Mouse (Mus musculus) embryonic facial prominence, embryonic 13.5 days (tissue): Measurements from ENCODE around the gene Gm7534. TPM values are rescaled to one million over a fixed set of nuclear protein-coding genes. Genes with fewer than 3 reads are reported as not detected.
A peak's percentile ranks its signal among the peaks of the same experiment; 100 is the strongest.

Experiments
- ATAC-seq: fragments of 200-750 bp; cut with Nextera tagmentation; 2 replicates; pipeline ENCODE4 v1.8.0; 2017; ENCODE audit warnings: low read depth; ENCODE audit not compliant: insufficient number of reproducible peaks, insufficient read depth, low FRiP score, low TSS enrichment
- H3K27ac ChIP-seq: fragments of 300-500 bp; sonication (generic); 2 replicates; pipeline ENCODE4 v1.5.1; 2015; ENCODE audit warnings: moderate library complexity, mild to moderate bottlenecking, inconsistent platforms
- H3K27me3 ChIP-seq: fragments of 300-500 bp; sonication (generic); 2 replicates; pipeline ENCODE4 v1.6.1; 2015; ENCODE audit warnings: mild to moderate bottlenecking, inconsistent platforms
- H3K36me3 ChIP-seq: fragments of 300-500 bp; sonication (generic); 2 replicates; pipeline ENCODE4 v1.6.1; 2015; ENCODE audit warnings: mild to moderate bottlenecking, inconsistent platforms
- H3K4me1 ChIP-seq: fragments of 300-500 bp; sonication (generic); 2 replicates; pipeline ENCODE4 v1.6.1; 2015; ENCODE audit warnings: inconsistent platforms
- H3K4me2 ChIP-seq: fragments of 300-500 bp; sonication (generic); 2 replicates; pipeline ENCODE4 v1.6.1; 2015; ENCODE audit warnings: moderate library complexity, mild to moderate bottlenecking, inconsistent platforms
- H3K4me3 ChIP-seq: fragments of 300-500 bp; sonication (generic); 2 replicates; pipeline ENCODE4 v1.5.1; 2015; ENCODE audit warnings: mild to moderate bottlenecking, inconsistent platforms
- H3K9ac ChIP-seq: fragments of 300-500 bp; sonication (generic); 2 replicates; pipeline ENCODE4 v1.6.1; 2015; ENCODE audit warnings: mild to moderate bottlenecking, inconsistent platforms
- H3K9me3 ChIP-seq: fragments of 300-500 bp; sonication (generic); 2 replicates; pipeline ENCODE4 v1.6.1; 2016; ENCODE audit warnings: inconsistent platforms
- WGBS: fragments of 180-500 bp; shearing (Covaris S2); methylation state at CpG from one replicate; pipeline ENCODE4 v1.1.7; 2015; ENCODE audit warnings: mixed read lengths; 5-methylcytosine and 5-hydroxymethylcytosine counted together
- polyA plus RNA-seq: library from polyadenylated mRNA; unstranded; fragments of >200 nt; fragmentation: Nextera tagmentation; extraction: Ambion mirVana; gene quantifications from 2 replicates; pipeline ENCODE4 v1.2.1, GENCODE M21; 2015

Gene Gm7534
- polyA plus RNA-seq, 1 experiment from 2014 or later: not detected

- Histone ChIP-seq H3K4me3 (peak within 1 kb of the TSS; percentile 77), H3K9ac (peak within 1 kb of the TSS; percentile 89; the same call in 1 of the 2 replicates), H3K9me3 (no peaks in the 10 kb centered on the region), H3K27me3 (peaks cover 30% of the 10 kb centered on the region), H3K27ac (no peak within 1 kb of the TSS), H3K4me1 (peaks cover 23% of the 10 kb centered on the region), H3K4me2 (peak within 1 kb of the TSS; percentile 90), H3K36me3 (peaks cover 6% of the 10 kb centered on the region; the same call in 1 of the 2 replicates)
- no peak for ATAC-seq
- WGBS: 88% methylated on average over 17 of the region's 17 CpGs
Measured at GRCm38 (mm10) chr4:134243516-134244250, 40.9 kb upstream of the Gm7534 start, which contains the start of gene E130218I03Rik. E130218I03Rik (plus strand) TSS chr4:134243662.

GRCm38 (mm10) chr4:134238686-134239085 lies 35.9 kb upstream of the Gm7534 start:
- Histone ChIP-seq H3K9ac (no peak overlapping the region), H3K4me2 (peak overlapping the region; percentile 54), H3K9me3 (no peaks in the 10 kb centered on the region), H3K4me1 (peaks cover 15% of the 10 kb centered on the region), H3K27me3 (peaks cover 27% of the 10 kb centered on the region), H3K27ac (no peak overlapping the region), H3K36me3 (peaks cover 3% of the 10 kb centered on the region; the same call in 1 of the 2 replicates), H3K4me3 (peak overlapping the region; percentile 36; the same call in 1 of the 2 replicates)
- ATAC-seq: no peak
- WGBS: 10% methylated on average over 10 of the region's 10 CpGs

- WGBS: 3% methylated on average over 18 of the region's 18 CpGs
- H3K36me3 ChIP-seq: no peaks in the 10 kb centered on the region
- peaks cover 14% of the 10 kb centered on the region for H3K4me1 ChIP-seq
- peaks cover 27% of the 10 kb centered on the region for H3K27me3 ChIP-seq
- 0 out of 2 replicates have a peak, but pooled peaks have one; percentile 45 for ATAC-seq
- H3K9me3 ChIP-seq: no peaks in the 10 kb centered on the region
- peak within 1 kb of the TSS; percentile 54 for H3K4me2 ChIP-seq
- H3K4me3 ChIP-seq: peak within 1 kb of the TSS; percentile 36
- peak within 1 kb of the TSS; percentile 58; the same call in 1 of the 2 replicates for H3K9ac ChIP-seq
- H3K27ac ChIP-seq: no peak within 1 kb of the TSS
Measured at GRCm38 (mm10) chr4:134238279-134238651, 35.5 kb upstream of the Gm7534 start, which contains the start of gene Cnksr1. Cnksr1 (minus strand) TSS chr4:134238399.

GRCm38 (mm10) chr4:134237582-134238278 lies 34.9 kb upstream of the Gm7534 start:
- peak overlapping the region; percentile 58; the same call in 1 of the 2 replicates for H3K9ac ChIP-seq
- no peaks in the 10 kb centered on the region for H3K36me3 ChIP-seq
- peaks cover 27% of the 10 kb centered on the region for H3K27me3 ChIP-seq
- peaks cover 14% of the 10 kb centered on the region for H3K4me1 ChIP-seq
- H3K27ac ChIP-seq: no peak overlapping the region
- peak overlapping the region; percentile 36 for H3K4me3 ChIP-seq
- H3K9me3 ChIP-seq: no peaks in the 10 kb centered on the region
- peak; percentile 17; the same call in 1 of the 2 replicates for ATAC-seq
- WGBS: 16% methylated on average over 19 of the region's 19 CpGs
- peak overlapping the region; percentile 54 for H3K4me2 ChIP-seq

GRCm38 (mm10) chr4:134234876-134235275 lies 32.1 kb upstream of the Gm7534 start:
- Histone ChIP-seq H3K27ac (no peak overlapping the region), H3K4me1 (peaks cover 14% of the 10 kb centered on the region), H3K27me3 (peaks cover 27% of the 10 kb centered on the region), H3K4me2 (no peak overlapping the region), H3K4me3 (no peak overlapping the region), H3K9me3 (no peaks in the 10 kb centered on the region), H3K9ac (no peak overlapping the region), H3K36me3 (no peaks in the 10 kb centered on the region)
- 73% methylated on average over 5 of the region's 5 CpGs for WGBS
- no peak for ATAC-seq

- H3K9me3 ChIP-seq: no peaks in the 10 kb centered on the region
- no peak overlapping the region for H3K4me2 ChIP-seq
- no peaks in the 10 kb centered on the region for H3K27me3 ChIP-seq
- no peaks in the 10 kb centered on the region for H3K4me1 ChIP-seq
- no peak for ATAC-seq
- WGBS: 38% methylated on average over 8 of the region's 8 CpGs
- H3K27ac ChIP-seq: no peak overlapping the region
- H3K4me3 ChIP-seq: no peak overlapping the region
- no peaks in the 10 kb centered on the region for H3K36me3 ChIP-seq
- no peak overlapping the region for H3K9ac ChIP-seq
Measured at GRCm38 (mm10) chr4:134230431-134230830, 27.6 kb upstream of the Gm7534 start.

GRCm38 (mm10) chr4:134227194-134227593 lies 24.4 kb upstream of the Gm7534 start, which contains the start of gene Catsper4:
Catsper4 (minus strand) TSS chr4:134227383.
- 72% methylated on average over 8 of the region's 8 CpGs for WGBS
- no peak within 1 kb of the TSS for H3K4me2 ChIP-seq
- H3K9ac ChIP-seq: 0 out of 2 replicates have a peak within 1 kb of the TSS, but pooled peaks have one; percentile 32
- H3K4me3 ChIP-seq: no peak within 1 kb of the TSS
- H3K9me3 ChIP-seq: no peaks in the 10 kb centered on the region
- H3K27me3 ChIP-seq: no peaks in the 10 kb centered on the region
- H3K36me3 ChIP-seq: no peaks in the 10 kb centered on the region
- ATAC-seq: no peak
- H3K27ac ChIP-seq: no peak within 1 kb of the TSS
- H3K4me1 ChIP-seq: no peaks in the 10 kb centered on the region

- Histone ChIP-seq H3K4me3 (no peak overlapping the region), H3K36me3 (no peaks in the 10 kb centered on the region), H3K4me2 (no peak overlapping the region), H3K9ac (0 out of 2 replicates have a peak overlapping the region, but pooled peaks have one; percentile 16), H3K9me3 (no peaks in the 10 kb centered on the region), H3K4me1 (no peaks in the 10 kb centered on the region), H3K27ac (no peak overlapping the region), H3K27me3 (no peaks in the 10 kb centered on the region)
- no peak for ATAC-seq
- WGBS: 66% methylated on average over 11 of the region's 11 CpGs
Measured at GRCm38 (mm10) chr4:134222793-134223600, 20.2 kb upstream of the Gm7534 start.

- WGBS: 41% methylated on average over 6 of the region's 6 CpGs
- Histone ChIP-seq H3K4me1 (no peaks in the 10 kb centered on the region), H3K4me3 (no peak overlapping the region), H3K9ac (no peak overlapping the region), H3K27ac (no peak overlapping the region), H3K27me3 (no peaks in the 10 kb centered on the region), H3K4me2 (no peak overlapping the region), H3K36me3 (no peaks in the 10 kb centered on the region), H3K9me3 (no peaks in the 10 kb centered on the region)
- ATAC-seq: no peak
Measured at GRCm38 (mm10) chr4:134206488-134207053, 3.8 kb upstream of the Gm7534 start.

- Histone ChIP-seq H3K9ac (no peak overlapping the region), H3K27me3 (no peaks in the 10 kb centered on the region), H3K36me3 (no peaks in the 10 kb centered on the region), H3K4me2 (no peak overlapping the region), H3K9me3 (no peaks in the 10 kb centered on the region), H3K4me1 (no peaks in the 10 kb centered on the region), H3K27ac (no peak overlapping the region), H3K4me3 (no peak overlapping the region)
- 72% methylated on average over 17 of the region's 17 CpGs for WGBS
- no peak for ATAC-seq
Measured at GRCm38 (mm10) chr4:134203340-134203896, 614 bp upstream of the Gm7534 start.
